Mouse (Mus musculus) lung, postnatal 0 days (tissue): ENCODE measurements at regions not wholly inside any gene's neighbourhood (a gene's known extent, or its start where the extent isn't known, plus 50 kb on each side); places are given as distances from the start of the nearest gene placed in this dataset.

Experiments
- CTCF ChIP-seq: IDR thresholded peaks from 2 replicates; pipeline ENCODE4 v1.5.1; 2016; ENCODE audit warnings: antibody characterized with exemption, mild to moderate bottlenecking
- EP300 ChIP-seq: IDR thresholded peaks from 2 replicates; pipeline ENCODE4 v1.6.1; 2016; ENCODE audit warnings: antibody characterized with exemption, mild to moderate bottlenecking, control low read depth

- TF ChIP-seq CTCF (no peak), EP300 (no peak)
Measured at GRCm38 (mm10) chr2:138897101-138897500, 596.6 kb upstream of the Sptlc3 start.
